Mouse (Mus musculus) spleen, embryonic (tissue): ENCODE results near the gene Sar1a.

Experiments used
- CTCF ChIA-PET: fragments of 350-600 bp; sonication (Branson Sonifier 250); formaldehyde crosslinking; loops from one replicate; lab custom pipeline; 2022; lab: Charles Lee

Gene Sar1a

GRCm38 (mm10) chr10:61680015-61680913 is at the start of gene Sar1a:
Sar1a (plus strand) TSS chr10:61680299.
- CTCF ChIA-PET: interaction anchor here (0.7 kb wide), 1 partner anchor 20 kb away, joined by 3 read pairs; no protein-coding TSS in a partner anchor

- CTCF ChIA-PET: no interaction called here
Observed at GRCm38 (mm10) chr10:61632445-61632844, 47.7 kb upstream of the Sar1a start.

GRCm38 (mm10) chr10:61637055-61637454 is 43.0 kb upstream of the Sar1a start:
- CTCF ChIA-PET: no interaction called here

- CTCF ChIA-PET: no interaction called here
Observed at GRCm38 (mm10) chr10:61640363-61640762, 39.7 kb upstream of the Sar1a start.

GRCm38 (mm10) chr10:61646557-61646956 is 33.5 kb upstream of the Sar1a start:
- CTCF ChIA-PET: no interaction called here

GRCm38 (mm10) chr10:61647790-61648736 is 32.0 kb upstream of the Sar1a start, which contains the start of gene Ppa1:
Ppa1 (plus strand) TSS chr10:61648552.
- CTCF ChIA-PET: no interaction called here

GRCm38 (mm10) chr10:61648737-61649645 is 31.1 kb upstream of the Sar1a start:
- CTCF ChIA-PET: interaction anchor here (0.6 kb wide), 1 partner anchor 196 kb away, joined by 4 read pairs; the partner anchor contains the start of gene Eif4ebp2

GRCm38 (mm10) chr10:61654105-61654504 is 26.0 kb upstream of the Sar1a start:
- CTCF ChIA-PET: interaction anchor here (0.7 kb wide), 1 partner anchor 52 kb away, joined by 3 read pairs; no protein-coding TSS in a partner anchor

- CTCF ChIA-PET: interaction anchor here (0.7 kb wide), 1 partner anchor 52 kb away, joined by 3 read pairs; no protein-coding TSS in a partner anchor
Observed at GRCm38 (mm10) chr10:61654691-61655090, 25.4 kb upstream of the Sar1a start.

- CTCF ChIA-PET: interaction anchor here (0.7 kb wide), 1 partner anchor 164 kb away, joined by 3 read pairs; no protein-coding TSS in a partner anchor
Observed at GRCm38 (mm10) chr10:61655188-61655587, 24.9 kb upstream of the Sar1a start.

GRCm38 (mm10) chr10:61656928-61657882 is 22.9 kb upstream of the Sar1a start:
- CTCF ChIA-PET: interaction anchor here (0.7 kb wide), 1 partner anchor 259 kb away, joined by 12 read pairs; no protein-coding TSS in a partner anchor

- CTCF ChIA-PET: no interaction called here
Observed at GRCm38 (mm10) chr10:61657985-61658384, 22.1 kb upstream of the Sar1a start.

GRCm38 (mm10) chr10:61661887-61662286 is 18.2 kb upstream of the Sar1a start:
- CTCF ChIA-PET: no interaction called here

GRCm38 (mm10) chr10:61662391-61662988 is 17.6 kb upstream of the Sar1a start:
- CTCF ChIA-PET: interaction anchor here (0.6 kb wide), 1 partner anchor 1062 kb away, joined by 3 read pairs; no protein-coding TSS in a partner anchor

GRCm38 (mm10) chr10:61665111-61665510 is 15.0 kb upstream of the Sar1a start:
- CTCF ChIA-PET: no interaction called here

- CTCF ChIA-PET: no interaction called here
Observed at GRCm38 (mm10) chr10:61665651-61666050, 14.4 kb upstream of the Sar1a start.

GRCm38 (mm10) chr10:61669289-61669688 is 10.8 kb upstream of the Sar1a start:
- CTCF ChIA-PET: interaction anchor here (0.5 kb wide), 1 partner anchor 31 kb away, joined by 4 read pairs; no protein-coding TSS in a partner anchor

- CTCF ChIA-PET: no interaction called here
Observed at GRCm38 (mm10) chr10:61669896-61670295, 10.2 kb upstream of the Sar1a start.

- CTCF ChIA-PET: no interaction called here
Observed at GRCm38 (mm10) chr10:61670758-61671157, 9.3 kb upstream of the Sar1a start.
